Mouse (Mus musculus) mesoderm, embryonic 11.5 days (tissue): ENCODE data around the gene Zfp800.

Experiments used
- DNase-seq: peaks from one replicate; pipeline ENCODE4 v3.0.0-alpha.2; 2012; ENCODE audit warnings: low read depth, low spot score

Gene Zfp800

DNA sequence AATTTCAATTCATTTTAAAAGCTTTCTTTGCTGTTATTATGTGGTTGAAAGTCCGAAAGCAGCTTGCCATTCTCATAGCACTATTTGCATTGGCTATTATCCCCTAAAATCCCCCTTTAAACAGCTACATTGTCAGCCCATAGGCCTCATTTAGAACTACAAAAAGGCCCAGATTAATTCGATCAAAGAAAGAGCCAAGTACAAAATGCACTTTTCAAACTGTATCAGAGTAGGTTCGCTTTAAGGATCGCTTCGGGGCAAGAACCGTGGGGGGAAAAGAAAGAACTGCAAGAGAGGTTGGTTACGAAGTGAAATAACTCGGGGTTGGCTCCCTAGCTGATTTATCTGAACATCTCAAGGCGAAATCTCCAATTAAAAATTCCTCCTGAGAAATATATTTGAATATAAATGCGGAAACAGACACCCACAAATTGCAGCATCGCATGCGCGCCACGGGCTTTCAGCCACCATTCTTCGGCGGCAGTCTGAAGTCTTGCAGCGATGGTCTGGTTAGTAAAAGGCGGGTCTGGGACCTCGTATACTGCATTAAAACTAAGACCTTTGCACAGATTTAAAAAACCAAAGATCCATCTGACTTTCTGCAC is 850 bp downstream of the Zfp800 start:
- DNase-seq = peak; percentile 45

DNA sequence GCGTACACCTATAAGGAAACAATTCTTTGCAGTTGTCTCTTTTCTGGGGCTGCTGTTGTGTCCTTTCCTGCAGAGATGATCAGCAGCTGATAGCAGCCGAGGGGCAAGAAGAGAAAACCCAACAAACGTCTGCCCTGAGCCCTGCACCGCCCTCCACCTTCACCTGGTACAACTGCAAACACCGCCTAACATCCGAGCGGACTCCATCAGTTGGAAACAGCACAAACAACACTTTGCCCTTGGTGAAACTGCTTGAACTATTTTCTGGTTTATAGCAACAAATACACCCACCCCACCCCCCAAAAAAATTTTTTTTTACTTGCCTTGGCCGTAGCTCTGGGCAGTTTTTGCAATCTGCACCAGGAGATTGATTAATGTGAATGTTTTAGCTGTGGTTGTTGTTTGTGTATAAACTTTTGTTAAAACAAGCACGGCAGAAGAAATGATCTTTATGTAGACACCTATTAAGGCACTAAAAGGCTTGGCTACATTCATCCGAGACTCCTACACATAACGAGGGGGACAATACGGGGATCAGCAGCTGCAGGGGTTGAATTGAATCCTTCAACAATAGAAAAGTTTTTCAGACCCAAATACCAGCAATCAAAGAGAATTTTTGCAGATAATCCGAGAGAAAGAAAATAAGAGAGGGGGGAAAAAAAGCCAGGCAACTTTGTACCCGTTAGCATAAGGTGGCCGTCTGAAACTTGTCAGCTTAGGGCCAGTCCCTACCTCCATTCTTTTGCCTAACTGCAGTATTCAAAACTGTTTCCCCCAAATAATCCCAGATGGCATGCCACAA is 1.6 kb downstream of the Zfp800 start:
- no peak for DNase-seq

DNA sequence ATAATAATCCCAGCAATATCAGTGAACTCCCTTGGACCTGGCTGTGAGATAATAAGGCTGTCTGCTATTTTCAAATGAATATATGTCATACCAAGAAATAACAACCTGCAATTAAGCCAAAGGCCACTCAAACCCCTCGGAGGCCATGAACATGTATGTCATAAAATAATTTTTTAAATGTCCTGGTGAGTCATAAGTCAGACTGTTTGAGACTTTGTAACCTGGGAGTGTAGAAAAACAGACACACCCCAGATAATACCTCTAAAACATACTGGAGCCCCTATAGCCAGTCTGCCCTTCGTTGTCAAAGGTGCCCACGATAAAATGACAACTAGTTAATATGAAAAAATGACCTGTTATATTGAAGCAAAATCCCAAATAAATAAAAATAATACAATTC is 8.8 kb downstream of the Zfp800 start:
- no peak for DNase-seq

DNA sequence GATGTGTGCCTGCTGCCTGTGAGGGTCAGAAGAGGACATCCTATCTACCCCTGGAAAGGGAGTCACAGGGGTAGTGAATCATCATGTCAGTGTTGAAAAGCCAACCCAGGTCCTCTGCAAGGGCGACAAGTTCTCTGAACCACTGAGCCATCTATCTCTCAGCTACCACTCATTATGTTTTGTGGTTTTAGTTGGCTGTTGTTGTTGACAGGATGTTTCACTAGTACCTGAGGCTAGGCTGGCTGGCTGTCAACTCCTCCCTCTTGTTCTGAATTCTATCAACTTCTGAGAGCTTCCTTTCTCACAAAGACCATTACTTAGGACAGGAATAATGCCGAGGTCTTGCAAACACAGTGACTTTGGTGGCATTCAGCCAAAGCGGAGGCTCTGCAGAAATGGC is 12.6 kb downstream of the Zfp800 start:
- no peak for DNase-seq

DNA sequence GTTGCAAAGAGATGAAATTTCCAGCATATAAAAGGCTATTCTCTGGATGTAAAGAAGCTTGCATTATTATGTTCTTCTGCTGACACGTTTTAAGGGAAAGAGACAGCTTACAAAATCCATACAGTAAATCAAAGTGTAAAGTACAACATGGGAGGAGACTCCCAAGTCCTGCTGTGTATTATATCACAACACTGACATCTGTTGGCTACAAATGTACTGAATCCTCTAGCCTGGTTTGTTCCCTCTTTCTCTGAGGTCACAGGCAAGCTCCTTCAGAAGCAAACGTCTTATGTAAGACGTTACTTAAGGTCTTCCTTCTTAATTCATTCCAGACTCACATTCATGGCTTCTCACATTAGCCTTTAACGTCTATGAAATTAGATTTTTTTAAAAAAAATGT is 15.8 kb downstream of the Zfp800 start:
- no peak for DNase-seq

DNA sequence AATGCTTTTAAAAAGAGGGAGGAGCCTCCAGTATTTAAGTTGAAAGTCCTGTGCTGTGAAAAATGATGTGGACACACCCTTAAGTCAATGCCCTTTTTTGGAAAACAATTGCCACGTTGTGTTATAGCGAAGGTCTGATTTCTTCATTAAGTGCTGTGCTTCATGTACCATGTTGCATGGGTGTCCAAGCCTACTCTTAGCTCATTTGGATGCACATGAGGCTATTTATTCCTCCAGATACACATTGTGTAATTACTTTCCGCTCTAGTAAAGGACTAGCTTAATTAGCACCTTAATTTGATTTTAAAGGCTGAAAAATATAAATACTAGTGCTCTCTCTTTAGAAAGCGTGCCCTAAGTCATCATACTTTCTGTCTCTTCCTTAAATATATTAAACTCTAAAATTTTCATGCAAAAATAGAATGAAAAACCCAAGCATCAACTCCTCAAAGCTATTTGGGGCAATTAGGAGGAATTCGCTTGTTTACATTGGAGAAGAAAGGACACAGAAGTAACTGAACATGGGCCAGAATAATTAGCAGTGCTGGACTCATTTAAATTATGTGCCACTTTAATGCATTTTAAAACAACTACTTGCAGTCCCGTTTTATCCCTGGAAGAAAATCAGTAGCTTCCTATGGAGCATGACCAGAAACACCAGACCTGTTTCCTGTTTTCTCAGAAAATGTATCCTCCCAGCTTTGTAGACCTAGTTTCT is 27.7 kb downstream of the Zfp800 start:
- DNase-seq = no peak

DNA sequence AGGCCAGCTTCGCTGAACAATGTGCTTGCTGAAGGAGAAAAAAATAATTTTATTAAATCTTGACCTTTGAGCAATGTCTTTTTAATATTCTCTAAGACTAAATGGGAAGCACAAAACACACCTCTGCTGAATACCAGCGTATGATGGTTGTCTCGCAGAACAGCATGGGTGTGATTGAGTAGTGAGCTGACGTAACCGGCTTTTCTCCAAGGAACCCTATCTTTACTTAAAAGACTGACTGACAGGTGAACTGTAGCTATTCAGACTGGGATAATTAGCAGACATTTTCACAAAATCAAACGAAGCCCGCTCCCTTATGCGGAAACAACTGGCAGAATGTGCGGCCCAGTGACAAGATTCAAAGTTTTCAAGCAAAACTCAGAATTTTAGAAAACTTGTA is 30.2 kb downstream of the Zfp800 start:
- DNase-seq = no peak

DNA sequence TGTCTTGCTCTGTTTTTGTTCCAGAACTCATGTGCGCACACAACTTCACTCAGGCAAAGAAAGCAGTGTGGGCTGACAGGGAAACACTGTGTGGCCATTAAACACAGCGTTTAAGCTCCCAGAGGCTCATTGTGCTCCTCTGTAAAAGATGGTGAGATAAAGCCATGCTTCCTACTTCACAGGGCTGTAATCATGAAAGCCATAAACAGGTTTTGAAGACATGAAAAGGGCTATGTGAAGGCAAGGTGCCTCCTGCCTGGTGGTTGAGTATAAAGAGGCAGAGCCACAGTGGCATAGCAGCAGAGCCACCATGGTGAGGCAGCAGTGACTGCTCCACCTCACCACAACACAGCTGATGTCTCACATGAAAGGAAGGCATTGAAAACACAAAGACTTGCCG is 46.7 kb downstream of the Zfp800 start:
- DNase-seq = no peak

DNA sequence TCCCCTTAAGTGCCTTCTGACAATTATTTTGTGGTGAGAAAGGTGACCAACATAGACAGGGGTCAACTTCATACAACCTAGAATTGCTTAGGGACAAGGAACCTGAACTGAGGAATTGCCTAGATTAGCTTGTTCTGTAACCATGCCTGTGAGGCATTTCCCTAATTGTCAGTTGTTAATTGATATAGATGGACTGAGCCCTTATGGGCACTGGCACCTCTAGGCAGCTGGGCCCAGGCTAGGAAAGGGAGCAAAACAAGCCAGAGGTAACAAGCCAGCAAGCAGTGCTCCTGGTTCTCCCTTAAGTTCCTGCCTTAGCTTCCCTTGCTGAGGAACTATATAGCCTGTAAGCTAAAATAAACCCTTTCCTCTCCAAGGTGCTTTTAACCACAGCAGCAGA is 52.1 kb downstream of the Zfp800 start:
- no peak for DNase-seq

DNA sequence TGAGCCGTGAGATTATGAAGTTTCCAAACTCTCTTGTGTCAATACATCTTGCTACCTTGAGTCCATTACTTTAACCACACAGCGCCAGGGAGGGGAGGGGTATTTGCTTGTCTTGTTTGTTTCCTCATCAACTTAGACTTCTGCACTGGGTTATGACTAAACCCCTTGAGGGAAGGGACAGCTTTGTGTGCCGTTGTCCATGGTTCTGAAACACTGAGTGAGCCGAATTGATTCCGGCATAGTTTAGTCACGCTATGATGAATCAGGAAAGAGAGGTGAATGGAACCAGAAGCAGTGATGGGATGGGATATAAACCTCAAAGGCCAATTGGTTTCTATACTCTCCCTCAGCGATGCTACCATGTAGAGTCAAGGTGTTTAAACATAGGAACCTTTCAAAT is 52.6 kb downstream of the Zfp800 start:
- DNase-seq = peak; percentile 60

DNA sequence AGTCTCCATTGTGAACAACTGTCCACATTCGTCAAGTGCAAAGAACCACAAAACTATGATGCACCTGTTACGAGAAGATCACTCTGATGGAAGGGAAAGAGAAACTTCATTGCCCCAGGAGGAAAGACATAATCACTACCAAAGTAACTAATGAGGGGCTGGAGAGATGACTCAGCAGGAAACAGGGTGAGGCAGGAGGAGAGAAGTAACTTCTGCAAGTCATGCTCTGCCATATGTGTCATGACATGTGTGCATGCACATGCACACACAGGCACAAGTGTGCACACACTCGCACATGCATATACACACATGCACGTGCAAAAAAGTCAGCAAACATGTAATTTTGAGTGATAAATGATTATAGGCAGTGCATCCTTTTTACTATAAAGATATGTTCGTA is 54.9 kb downstream of the Zfp800 start:
- no peak for DNase-seq

DNA sequence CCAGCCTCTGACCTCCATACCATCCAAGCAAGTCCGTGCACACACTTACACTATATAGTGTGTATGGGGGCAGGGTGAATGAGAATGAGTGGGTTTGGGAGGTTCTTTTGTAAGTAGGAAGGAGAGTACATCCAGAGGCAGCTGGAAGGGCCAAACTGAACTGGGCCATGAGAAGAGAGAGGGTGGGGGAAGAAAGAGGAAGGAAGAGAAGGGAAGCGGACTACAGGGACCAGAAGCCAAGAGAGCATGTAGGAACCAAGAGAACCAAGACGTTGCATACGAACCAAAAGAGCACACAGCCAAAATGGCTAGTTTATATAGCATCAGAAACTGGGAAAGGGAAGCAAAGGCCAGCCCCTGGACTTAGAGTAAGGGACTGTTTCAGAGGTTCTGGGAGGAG is 56.6 kb downstream of the Zfp800 start:
- no peak for DNase-seq

DNA sequence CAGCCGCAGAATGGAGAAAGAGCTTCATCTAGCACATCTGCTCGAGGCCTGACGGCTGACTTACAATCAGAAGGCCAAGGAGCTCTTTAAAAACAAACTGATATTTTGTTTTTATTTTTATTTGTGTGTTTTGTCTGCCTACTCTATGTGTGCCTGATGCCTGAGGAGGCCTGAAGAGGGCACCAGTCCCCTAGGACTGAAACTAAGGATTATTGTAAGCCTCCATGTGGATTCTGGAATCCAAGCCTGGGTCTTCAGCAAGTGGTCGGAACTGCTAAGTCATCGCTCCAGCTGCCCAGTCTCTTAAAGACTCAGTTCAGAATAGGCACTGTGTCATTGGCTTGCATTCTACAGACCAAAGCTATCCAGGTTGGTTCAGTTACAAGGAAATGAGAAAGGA is 58.4 kb downstream of the Zfp800 start:
- no peak for DNase-seq

DNA sequence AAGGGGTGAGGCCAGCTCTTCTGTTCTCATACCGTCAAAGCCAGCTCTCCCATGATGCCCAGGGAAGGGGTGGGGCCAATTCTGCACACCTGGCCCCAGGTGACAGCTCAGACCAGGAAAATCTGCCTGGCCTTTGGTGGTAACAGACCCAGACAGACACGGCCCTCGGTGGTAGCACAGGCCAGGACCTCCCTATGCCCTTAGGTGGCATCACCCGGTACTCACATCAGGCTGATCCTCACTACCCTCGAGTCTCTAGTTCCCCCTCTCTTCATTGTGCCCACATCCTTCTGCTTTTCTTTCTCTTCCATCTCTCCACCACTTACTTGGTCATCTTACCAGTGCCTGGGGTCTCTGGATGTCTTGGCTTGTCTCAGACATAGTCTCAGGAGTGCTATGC is 64.1 kb downstream of the Zfp800 start:
- DNase-seq = no peak

DNA sequence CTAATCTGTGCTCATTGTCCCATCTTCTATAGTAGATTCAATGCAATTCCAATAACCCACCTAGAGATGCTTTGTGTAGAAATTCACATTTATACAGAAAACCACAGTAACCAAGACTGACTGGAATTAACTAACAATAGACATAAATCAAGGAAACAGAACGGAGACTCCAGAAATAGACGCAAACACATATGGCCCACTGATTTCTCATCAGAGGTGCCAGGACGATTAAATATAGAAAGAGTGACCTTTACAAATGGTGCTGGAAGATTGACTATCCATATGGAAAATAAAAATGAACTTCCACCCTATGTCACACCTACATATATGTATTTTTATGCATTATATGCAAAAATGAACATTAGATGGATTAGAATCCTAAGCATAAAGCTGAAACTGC is 65.3 kb downstream of the Zfp800 start:
- no peak for DNase-seq

DNA sequence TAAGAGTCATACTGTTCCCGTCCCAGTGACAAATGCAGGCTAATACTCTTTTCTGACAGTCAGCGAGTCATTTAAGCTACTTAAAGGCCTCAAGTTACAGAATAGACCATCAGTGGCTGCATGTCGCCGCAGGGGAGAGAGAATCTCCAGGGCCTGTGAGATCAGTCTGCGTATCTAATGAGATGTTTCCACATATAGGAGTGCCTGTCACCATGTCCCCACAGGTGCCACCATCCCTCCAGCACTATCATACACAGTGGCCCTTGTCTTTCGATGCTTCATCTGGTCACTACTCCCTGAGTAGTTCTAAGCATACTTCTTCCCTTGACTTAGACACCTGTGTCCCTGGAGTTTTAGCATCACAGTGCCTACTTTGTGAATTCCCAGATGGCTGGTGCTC is 68.0 kb downstream of the Zfp800 start:
- no peak for DNase-seq

DNA sequence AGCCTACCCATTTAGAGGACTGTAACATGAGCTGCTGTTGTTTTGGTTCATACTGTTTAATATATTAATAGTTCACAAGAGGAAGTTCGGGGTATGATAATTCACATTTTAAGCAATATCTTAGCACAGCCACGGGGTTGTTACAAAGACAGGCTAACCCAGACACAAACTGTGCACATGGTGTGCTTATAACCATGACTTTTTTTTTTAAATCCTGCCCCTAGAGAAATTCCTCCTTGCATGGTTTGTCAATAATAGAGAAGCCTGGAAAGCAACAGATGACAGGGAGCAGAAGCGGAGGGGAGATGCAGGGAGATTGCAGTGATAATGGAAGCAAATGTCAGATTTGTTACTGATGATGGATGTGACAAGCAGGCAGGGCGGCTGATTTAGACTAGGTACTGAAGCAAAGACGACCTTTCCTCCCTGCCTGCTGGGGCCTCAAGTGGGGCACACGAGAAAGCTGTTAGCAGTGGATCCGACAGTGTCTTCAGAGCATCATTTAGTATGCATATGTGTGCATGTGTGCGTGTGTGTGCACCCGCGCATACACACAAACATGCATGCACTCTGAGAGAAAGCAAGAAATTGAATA is 68.7 kb downstream of the Zfp800 start:
- no peak for DNase-seq

DNA sequence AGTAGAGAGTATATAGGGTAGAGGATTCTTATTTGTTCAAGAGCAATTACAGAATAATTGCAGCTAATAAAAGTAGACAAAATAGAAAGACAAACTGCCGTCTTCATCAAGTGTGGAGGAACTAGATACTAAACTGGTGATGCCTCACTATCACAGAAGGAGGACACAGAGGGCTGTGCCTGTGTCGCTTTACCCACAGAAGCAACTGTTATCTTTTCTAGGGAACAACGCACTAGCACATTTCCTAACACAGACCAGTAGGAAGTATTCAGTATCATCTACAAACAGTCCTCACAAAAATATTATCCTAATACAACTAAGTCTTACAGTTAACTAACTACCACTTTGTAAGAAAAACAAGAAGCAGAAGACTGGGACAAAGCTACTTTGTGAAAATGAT is 71.1 kb downstream of the Zfp800 start:
- no peak for DNase-seq

DNA sequence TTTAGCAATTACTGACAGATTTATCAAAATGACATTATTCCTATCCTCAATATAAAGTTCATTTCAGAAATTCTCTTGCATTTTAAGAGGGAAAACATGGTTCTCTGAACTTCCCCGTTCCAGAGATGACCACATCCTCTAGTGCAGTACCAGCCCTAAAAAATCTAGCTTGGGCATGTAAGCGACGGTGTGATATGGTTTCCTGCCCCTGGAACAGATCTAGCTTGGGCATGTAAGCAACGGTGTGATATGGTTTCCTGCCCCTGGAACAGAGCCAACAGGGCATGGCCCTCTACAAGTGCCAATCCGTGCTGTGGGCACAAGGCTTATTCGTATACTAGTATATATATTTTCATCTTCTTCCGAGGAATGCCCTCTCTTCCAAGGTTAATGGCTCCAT is 75.4 kb downstream of the Zfp800 start:
- no peak for DNase-seq

DNA sequence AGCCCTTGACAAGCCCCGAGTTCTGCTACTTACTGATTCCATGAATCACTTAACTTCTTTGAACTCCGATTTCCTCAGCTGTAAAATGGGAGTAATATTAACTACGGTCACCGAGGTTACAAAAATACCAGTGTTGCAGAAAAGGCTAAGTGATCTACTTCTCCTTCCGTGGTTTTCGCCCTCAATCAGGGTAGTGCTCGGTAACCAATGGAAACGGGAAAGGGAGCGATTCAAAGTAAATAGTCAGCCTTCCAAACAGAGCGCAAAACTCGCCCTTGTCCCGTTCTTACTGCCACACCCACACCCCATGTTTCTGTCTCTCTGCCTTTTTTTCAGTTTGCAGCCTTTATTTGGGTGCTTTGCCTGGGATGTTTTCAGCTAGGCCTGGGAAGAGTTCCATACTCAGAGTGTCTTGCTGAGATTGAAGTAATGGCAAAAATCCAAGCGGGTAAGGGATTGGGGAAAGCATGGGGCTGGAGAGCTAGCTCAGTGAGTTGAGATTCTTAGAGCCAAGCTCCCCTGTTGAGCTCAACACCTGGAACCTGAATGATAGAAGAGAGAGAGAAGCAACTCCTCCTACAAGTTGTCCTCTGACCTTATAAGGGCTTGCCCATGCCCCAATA is 78.0 kb downstream of the Zfp800 start:
- no peak for DNase-seq

DNA sequence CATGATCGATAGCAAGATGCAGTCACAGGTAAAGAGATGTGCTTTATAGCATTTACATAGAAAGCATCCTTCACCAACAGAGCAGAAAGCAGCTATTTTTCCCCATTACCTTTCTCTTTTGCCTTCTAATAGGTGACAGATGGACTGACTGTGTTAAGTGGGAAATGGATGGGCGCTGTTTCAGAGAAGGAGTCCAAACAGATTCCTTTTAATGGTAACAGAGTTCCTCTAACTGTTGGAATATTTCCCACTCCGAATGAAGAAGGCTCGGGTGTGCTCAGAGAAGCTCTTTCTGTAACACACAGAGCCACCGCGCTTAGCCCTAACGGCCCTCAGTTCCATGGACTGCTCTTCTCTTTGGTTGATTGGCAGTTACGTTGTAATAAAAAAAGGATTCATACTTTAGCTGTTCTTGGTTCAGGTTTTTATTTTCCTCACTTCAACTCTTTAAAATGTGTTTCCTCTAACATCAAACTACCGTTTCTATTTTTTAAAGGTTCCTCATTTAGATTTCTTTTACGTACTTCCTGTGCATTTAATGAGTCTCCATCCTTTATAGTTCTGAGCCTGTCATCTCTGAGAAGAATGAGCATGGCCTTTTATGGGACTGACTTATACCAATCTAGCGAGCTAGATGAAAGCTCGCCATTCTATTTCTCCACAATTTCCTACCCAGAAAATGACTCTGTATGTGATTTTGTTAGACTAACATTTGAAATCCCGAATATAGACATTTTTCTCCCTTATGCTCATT is 78.8 kb downstream of the Zfp800 start:
- DNase-seq = no peak
